Mouse (Mus musculus) adrenal gland, adult (tissue): Measurements from ENCODE around the gene D130043K22Rik.

Source experiments
- DNase-seq, 2 experiments: peaks; one replicate each; pipeline ENCODE4 v3.0.0; 2022 to 2023; ENCODE audit warnings: low spot score in 1 of 2; ENCODE audit not compliant: inconsistent age in 2 of 2

Gene D130043K22Rik

DNA sequence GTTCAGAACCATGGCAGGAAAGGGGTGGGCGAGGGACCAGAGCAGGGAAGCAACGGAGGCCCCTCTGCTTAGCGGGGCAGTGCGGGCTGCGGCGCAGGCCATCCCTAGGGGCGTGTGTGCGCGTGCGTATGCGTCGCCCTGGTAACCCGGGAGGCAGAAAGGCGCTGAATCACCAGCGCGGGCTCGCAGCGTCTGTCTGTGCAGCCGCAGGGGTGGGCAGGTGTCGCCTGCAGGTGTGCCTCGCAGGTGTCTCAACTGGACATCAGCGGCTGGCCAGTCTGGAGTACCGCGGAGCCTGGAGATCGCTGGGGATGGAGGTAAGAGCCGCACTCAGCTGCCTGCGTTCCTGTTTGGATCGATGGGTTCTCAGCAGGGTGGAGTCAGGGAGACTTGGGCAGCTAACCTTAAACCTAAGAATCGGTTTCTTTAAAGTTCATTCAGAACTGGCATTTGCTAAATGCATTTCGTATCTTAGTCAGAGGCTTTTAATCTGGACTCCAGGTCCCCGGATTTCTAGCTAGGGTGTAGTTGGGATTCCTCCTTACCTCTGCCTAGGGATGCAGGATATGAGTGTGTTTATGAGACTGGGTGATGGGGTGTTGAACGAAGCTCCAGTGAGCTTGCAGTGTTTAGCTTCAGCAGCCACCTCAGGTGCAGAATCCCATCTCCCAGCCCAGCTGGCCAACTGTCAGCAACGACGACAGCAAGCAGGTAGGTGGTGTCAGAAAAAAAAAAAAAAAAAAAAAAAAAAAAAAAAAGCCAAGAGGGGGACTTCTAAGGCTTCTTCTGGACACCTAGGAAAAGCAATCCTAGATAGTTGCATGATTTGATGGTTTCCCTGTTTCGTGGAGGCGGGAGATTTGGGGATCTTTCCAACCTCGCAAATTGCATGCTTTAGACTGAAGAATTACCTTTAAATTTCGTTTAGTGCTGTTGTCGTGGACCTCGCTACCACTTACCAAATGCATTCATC is at the start of gene D130043K22Rik:
D130043K22Rik (plus strand) TSS at position 153 of the 973 bp plus-strand sequence.
- DNase-seq, result peak; percentile 77 to 86

GRCm38 (mm10) chr13:24798686-24799085 is 46.2 kb upstream of the D130043K22Rik start:
- no peak for DNase-seq

DNA sequence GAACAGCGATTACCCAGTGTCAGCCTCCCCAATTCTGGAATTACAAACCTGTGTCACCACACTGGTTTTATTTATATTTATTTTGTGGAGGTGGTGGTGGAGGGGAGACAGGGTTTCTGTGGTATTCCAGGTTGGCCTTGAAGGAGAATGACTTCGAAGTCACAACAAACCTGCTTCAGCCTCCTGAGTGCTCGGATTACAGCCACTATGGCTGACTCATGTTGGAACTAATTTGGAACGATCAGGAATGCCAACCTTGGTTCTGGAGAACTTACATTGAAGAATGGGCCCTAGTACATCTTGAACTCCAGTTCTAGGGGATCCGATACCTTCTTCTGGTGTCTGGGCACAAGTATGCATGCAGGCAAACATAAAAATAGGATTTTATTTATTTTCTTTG is 45.6 kb upstream of the D130043K22Rik start:
- peak in 1 of 2 experiments; percentile 37 for DNase-seq

DNA sequence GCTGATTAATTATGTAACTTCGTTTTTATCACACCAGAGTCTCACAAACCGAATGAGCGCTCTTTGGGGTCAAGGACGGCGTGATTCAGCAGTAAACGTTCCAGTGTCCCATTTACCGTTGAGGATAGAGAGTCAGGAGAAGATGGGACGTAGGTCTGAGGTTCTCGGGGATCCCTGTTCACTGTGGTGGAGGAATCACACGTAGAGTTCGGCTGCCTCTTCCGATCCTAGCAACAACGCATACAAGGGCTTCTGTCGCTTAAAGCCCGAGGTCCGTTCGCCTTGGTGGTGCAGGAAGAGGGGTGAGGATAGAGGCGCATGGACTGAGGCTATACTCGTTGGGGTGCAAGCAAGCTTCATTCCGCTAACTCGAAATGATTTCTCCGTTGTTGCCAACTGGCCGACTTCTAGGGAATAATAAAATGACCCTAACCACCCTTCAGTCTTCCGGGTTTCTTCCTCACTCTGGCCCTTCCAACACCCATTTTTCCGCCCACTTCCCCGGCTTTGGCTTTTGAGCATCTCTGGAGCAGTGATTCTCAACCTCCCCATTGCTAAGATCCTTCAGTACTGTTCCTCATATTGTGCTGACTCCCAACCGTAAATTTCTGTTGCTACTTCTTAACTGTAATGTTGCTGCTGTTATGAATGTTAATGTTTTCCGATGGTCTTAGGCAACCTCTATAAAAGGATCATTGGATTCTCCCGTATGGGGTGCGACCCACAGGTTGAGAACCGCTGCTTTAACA is 44.8 kb upstream of the D130043K22Rik start:
- DNase-seq, result peak; percentile 87 to 95

DNA sequence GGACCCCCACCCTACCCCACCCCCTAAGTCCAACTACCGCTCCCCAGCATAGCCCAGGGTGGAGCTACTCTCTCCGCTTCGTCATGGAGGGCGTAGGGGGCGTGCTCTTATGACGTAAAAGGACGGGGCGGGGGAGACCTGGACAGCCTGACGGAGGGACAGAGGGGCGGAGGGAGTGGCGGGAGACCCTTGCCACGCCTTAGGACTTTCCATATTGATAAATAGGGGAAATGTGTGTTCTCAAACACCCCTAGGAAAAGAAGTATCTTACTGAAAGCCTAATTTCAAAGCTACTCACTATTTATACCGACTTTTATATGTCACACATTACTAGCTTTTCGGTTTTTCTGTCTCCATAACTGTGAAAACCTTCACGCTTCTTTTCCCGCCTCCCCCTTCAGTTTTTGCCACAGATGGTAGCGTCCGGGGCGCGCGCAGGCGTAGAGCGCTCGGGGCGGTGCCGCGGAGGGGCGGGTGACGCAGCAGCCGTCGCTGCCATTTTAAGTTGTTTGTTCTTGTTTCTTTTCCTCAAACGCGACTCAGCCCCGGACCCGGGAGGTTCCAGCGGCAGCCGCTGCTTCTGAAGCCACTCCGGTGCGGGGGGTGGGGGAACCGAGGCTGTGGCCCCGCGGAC is 44.1 kb upstream of the D130043K22Rik start:
- DNase-seq, result peak; percentile 98 to 99

DNA sequence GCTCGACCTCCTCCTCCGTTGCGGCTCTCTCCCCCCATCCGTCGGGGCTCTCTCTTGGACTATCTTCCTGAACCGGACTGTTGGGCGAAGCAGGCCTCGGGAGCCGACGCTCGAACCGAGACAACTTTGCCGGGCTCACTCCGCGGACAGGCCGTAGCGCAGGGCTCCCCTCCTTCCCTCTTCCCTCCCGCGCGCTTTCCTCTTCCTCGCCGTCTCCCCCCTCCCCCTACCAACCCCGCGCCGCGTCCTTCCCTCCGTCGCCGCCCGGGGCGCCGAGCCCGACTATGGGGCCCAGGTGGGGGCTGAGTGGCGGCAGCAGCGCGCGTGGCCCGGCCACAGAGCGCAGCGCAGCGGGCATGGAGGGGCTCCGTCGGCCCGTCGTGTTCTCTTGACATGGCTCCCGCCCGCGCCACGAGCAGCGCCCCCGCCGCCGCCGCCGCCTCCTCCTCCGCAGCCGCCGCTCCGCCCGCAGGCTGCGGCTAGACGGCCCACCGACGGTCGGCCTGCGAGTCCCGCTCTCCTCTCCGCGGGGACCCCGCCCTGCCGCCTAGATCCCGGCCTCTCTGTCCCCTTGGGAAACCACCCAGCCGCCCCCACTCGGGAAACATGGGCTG is 43.5 kb upstream of the D130043K22Rik start, which contains the start of gene BC005537:
BC005537 (plus strand) TSS at position 350 of the 614 bp plus-strand sequence.
- DNase-seq, result no peak

GRCm38 (mm10) chr13:24802131-24802691 is 42.7 kb upstream of the D130043K22Rik start:
- DNase-seq, result peak; percentile 54 to 78

DNA sequence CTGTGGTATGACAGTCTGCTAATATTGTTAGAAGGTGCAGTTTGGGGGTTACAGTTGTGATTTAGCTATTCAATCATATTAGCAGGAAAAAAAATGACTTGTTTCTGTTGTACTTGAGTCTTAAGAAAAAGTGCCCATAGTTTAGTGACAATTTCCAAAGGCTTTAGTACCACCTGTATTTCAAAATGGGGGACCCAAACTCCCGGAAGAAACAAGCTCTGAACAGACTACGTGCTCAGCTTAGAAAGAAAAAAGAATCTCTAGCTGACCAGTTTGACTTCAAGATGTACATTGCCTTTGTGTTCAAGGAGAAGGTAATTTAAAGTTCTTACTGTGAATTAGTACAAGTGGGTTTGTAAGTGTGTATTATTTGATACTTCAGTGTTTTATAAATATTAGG is 41.7 kb upstream of the D130043K22Rik start:
- no peak for DNase-seq

GRCm38 (mm10) chr13:24806079-24806478 is 38.9 kb upstream of the D130043K22Rik start:
- DNase-seq, result peak; percentile 53 to 76

- DNase-seq, result no peak
These were observed 32.4 kb upstream of the D130043K22Rik start for GRCm38 (mm10) chr13:24812521-24812920.

GRCm38 (mm10) chr13:24814616-24815015 is 30.3 kb upstream of the D130043K22Rik start:
- DNase-seq, result no peak

DNA sequence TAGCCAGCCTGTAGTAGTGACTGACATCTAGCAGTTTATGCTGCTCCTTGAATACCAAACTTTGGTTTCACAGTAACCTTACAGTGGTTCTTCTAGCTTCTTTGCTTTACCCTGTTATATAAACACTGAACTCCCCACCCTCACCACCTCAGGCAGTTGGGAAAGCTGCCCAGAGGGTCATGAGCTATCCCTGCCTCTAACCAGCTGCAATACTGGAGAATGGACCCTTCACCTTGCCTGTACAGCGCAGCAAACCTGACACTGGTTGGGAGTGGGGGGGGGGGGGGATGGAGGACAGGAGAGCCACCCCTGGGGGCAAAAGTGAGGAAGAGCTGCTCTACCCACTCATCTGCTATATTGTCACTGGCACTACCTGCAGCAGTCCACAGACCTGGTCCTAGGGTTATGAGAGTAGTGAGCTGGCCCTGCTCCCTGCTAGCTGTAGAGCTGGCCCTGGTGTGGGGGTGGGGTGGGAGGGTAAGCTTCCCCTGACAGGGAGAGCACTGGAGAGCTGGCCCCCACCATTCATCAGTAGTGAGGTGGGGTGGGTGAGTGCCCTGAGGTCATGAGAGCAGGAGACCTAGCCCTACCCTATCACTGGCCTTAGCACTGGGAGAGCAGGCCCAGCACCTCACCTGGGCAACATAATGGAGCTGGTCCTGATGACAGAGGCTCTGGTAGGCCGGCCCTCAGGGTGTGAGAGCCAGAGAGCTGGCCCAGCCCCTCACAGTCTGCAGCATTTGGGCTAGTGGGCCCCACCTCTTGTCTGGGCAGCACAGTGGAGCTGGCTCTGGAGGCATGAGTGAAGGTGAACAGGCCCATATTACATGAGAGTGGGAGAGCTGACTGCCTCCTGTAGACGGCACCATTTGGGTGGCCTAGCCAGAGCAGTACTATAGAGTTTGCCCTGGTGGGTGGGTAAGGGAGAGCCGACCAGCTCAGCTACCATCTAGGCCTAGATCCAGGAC is 28.5 kb upstream of the D130043K22Rik start:
- DNase-seq, result peak in 1 of 2 experiments; percentile 5

DNA sequence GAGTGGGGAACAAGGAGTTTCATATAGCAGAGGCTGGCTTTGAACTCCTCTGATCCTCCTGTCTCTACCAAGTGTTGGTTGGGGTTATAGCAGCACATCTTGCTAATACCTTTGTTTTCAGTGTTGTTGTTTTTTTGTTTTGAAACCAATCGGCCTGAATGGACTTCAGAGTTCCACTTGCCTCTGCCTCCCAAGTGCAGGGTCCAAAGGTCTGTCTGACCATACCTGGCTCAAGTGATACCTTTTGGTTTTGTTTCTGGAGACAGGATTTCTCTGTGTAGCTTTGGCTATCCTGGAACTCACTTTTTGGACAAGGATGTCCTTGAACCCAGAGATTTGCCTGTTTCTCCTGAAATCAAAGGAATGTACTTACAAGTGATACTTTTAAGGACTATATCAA is 25.0 kb upstream of the D130043K22Rik start:
- DNase-seq, result no peak

DNA sequence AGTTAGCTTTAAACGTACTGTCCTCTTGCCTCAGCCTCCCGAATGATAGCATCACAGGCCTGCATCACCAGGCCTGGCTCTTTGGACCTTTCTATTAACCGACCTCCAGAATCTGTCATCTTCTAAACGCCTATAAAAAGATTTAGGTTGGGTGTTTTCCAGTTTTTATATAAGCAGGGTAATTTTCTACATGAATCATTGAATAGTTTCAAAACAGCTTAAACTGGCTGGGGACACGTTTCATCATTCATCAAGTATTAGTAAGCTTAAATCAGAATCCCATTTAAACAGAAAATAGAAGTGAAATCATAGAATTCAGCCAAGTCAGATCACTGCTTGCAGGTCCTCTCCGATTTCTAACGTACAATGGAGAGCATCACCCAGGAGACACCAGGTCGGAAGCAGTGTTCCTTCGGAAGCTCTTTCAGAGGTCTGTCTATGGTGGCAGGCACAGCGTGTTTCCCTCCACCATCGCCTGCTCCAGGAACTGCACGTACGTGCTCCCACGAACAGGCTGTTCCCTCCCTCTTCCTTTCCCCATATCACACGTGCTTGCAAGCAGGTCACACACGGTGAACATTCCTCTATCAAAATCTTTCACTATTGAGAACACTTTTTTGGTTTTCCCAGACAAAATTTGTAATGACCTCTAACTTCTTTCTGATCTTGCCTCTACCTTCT is 22.1 kb upstream of the D130043K22Rik start:
- no peak for DNase-seq

- DNase-seq, result no peak
These were observed 20.3 kb upstream of the D130043K22Rik start for GRCm38 (mm10) chr13:24824647-24825046.

- DNase-seq, result no peak
These were observed 19.3 kb upstream of the D130043K22Rik start for GRCm38 (mm10) chr13:24825587-24825986.

DNA sequence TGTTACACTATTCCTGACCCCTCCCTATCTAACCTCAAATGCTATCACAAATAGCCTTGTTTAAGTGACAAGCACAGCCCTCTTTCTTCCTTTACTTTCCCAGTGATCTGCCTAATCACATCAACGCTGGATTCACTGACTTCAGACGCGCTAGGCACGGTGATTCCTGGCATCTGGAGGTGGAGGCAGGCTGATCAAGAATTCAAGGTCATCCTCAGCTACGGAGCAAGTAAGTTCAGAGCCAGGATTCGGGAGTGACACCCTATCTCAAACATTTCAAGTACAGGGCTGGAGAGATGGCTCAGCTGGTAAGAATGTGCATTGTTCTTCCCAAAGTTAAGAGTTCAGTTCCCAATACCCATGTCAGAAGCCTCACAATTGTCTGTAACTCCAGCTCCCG is 18.8 kb upstream of the D130043K22Rik start:
- DNase-seq, result no peak

DNA sequence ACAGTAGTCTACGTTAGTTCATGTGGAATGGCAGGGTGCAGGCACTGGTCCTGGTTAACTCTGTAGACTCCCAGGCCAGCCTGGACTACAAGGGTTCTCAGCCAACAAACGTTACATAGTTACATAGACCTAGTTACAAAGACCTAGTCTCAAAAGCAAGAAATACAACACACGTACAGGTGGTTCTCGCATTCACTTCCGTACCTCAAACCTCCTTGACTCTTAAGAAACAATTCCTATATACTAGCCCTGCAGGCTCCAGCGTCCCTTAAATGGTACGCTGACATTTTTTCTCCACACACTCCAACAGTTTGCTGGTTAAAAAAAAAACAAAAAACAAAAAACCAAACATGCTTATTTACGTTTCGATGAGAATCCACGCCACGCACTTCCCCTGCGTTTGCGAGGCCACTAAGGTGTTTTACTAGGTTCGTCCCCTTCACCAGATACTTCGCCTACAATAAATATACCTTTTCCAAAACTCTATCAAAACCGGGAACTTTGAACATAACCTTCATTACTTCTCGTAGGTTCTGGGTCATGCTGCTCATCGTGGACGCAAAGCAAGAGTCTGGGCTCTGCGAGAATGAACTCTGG is 14.1 kb upstream of the D130043K22Rik start:
- DNase-seq, result peak in 1 of 2 experiments; percentile 67
